Mouse (Mus musculus) kidney, adult 9 months (tissue): Measurements from ENCODE around the gene Hoxa11.

Experiments
- DNase-seq: peaks from one replicate; pipeline ENCODE4 v3.0.0; 2022

Gene Hoxa11

DNA sequence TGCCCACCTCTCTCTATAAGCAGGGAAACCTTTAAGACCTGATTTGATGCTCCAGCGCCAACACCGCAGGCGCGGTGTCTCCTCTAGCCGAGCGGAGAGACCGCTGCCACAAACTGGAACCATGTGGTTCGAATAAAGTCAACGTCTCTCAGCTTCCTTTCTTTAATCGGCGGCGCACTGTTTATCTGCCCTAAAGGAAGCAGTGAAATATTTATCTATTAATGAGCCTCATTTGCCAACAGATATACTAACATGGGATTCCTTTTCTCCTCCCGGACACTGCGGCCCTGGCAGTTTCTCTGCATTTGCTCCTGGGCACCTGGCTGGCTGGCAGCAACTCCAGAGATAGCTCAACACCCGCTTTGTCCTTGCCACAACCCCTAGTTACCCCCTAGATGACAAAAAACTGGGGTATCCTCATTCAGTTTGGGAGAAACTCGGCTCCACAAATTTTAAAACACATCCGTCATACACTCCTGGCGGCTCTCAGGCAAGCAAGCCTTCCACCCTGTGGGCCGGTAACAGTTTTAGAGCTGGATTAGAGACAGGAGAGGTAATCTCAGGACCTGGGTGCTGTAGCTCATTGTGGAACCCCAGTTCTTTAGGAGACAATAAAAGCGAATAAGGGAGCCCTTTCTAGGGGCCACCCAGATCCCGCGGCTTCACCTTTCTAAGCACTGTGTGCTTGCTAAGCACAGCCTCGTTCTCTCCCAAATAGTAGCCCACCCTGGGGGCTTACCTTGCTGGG, 27.5 kb downstream of the Hoxa11 start:
- peak; percentile 52 for DNase-seq

DNA sequence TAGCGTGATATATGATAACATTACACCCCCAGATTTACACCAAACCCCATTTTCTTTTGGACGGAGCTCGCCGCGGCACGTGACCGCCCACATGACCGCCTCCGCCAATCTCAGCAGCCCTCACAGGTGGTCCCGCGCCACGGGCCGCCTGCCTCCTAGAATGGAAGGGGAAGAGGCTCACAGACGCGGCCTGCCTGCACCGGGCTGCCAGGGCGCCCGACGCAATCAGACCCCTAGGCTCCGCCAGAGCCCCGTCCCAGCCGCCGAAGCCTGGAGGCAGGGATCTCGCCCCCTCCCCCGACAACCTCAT, 28.2 kb downstream of the Hoxa11 start:
- DNase-seq: peak; percentile 96

DNA sequence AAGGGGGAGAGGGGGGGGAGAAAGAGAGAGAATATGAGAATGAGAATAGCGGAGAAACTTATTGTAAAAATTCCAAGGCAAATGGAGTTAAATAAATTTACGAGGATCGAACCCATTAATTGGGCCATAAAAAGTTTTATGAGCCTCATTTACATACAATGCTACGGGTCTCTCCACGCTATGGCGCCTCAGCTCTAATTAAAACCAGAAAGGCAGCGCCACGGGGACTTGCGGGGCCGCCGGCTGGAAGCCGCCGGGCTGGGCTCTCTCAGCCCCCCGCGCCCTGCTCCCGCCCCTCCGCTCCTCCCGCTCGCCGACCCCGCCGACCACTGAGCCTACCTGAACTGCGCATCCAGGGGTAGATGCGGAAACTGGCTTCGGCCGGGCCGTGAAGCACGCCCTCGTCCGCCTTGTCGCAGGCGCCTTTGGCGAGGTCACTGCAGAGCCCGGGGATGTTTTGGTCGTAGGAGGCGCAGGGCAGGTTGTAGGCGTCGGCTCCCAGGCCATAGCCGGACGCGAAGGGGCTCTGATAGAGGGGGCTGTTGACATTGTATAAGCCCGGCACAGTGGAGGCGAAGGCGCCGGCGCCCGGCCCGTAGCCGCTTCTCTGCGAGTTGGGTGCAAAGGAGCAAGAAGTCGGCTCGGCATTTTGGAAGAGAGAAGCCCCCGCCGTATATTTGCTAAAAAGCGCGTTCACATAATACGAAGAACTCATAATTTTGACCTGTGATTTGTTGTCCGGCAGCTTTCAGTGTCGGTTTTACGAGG, 28.7 kb downstream of the Hoxa11 start:
- no peak for DNase-seq

DNA sequence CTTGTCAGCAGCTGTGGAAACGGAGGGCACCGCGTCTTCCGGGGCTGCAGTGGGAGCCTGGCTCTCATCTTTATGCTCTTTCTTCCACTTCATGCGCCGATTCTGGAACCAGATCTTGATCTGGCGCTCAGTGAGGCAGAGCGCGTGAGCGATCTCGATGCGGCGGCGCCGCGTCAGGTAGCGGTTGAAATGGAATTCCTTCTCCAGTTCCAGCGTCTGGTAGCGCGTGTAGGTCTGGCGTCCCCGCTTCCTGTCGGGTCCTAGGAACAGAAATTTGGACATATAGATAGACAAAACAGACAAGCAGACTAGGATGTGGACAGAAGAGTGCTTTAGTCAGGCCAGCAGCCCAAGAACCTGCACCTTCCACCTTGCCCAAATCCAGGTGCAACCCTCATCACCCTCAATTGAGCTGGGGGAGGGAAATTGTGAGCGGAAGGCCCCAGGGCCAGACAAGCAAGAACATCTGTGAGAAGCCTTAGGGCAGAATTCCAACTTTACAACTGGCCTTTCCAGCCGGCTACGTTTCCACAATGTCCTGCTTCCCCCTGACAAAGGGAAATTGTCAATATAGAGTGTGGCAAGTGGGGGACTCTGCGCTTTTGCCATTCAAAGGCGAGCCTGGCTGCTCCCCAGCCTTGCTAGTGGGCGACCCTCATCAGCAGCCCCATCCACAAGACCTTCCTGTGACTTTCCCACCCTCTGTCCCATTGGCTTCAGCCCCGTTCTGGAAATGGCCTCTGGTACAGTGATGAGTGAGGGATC, 29.7 kb downstream of the Hoxa11 start:
- peak; percentile 52 for DNase-seq

DNA sequence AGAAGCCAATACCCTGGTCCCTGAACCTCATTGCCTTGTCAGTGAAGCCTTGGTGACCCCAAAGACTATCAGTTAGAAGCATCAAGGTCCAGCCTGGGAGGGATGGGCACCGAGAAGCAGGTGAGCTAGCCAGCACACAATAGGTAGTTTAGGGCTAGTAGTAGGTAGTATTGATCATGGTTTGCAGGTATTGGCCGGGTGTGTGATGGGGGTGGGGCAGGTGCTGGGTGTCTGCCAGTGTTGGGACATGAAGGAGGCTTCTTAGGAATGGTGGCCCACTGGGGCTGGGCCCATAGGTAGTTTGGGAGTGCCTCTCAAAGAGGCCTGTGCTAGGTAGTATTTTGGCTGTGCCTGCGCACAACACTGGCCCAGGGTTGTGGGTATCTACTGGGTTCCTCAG, 30.5 kb downstream of the Hoxa11 start:
- DNase-seq: peak; percentile 31

DNA sequence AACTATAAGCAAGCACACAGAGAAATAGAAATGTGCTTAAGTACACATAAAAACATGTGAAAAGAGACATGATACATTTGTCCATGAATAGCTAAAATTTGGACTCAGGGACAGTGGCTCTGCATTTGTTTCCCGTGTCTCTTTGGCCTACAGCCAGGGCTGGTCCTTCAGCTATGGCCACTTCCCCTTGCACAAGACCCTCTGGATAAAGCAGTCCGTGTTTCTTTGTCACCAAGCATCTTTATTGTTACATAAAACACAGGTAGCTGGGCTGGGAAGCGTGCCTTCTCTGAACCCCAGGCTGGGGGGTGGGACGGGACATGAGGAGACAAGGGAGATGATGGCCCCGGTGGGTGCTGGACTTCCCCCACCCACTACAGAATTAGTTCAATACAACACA, 31.3 kb downstream of the Hoxa11 start:
- peak; percentile 36 for DNase-seq

DNA sequence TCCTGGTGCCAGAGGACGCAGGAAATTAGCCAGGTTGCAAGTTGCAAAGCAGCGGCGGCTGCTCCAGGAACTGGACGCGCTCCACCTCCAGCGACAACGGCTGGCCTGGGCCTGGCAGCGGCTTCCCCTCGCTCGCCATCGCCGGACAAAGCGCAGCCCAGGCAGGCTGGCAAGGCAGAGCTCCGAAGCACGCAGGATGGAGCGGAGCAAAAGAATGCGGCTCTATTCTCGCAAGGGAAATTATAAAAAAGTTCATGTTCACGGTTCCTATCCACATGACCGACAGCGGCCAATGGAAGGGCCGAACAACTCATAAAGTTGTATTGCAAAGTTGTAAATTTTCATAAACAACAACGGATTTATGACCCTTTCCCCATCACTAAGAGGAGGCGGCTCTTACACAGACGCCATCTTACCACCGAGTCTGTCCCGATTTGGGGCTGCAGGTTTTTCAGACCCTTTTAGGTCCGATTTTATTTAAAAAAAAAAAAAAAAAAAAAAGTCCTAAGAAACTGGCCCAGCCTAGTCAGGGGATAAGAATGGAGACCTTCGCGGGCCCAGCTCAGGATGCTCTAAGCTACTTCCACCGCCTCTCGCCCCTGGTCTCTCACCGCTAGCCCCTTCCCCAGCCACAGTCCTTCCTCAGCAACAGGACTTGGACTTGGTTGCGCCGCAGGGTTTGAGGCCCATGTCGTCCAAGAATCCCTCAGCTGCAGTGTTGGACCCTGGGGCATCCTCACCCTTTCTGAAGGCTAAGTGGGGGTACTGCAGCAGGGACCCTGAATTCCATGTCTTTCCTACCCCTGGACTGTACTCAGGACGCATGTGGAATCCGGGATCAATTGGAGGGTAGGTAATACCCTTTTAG, 32.3 kb downstream of the Hoxa11 start, which contains the start of the genes Hoxa3 and Gm28308:
Gene Hoxa3 (minus strand): TSS at position 218 of the 868 bp plus-strand sequence.
Gene Gm28308 (minus strand): TSS at position 221 of the 868 bp plus-strand sequence.
- peak; percentile 92 for DNase-seq

DNA sequence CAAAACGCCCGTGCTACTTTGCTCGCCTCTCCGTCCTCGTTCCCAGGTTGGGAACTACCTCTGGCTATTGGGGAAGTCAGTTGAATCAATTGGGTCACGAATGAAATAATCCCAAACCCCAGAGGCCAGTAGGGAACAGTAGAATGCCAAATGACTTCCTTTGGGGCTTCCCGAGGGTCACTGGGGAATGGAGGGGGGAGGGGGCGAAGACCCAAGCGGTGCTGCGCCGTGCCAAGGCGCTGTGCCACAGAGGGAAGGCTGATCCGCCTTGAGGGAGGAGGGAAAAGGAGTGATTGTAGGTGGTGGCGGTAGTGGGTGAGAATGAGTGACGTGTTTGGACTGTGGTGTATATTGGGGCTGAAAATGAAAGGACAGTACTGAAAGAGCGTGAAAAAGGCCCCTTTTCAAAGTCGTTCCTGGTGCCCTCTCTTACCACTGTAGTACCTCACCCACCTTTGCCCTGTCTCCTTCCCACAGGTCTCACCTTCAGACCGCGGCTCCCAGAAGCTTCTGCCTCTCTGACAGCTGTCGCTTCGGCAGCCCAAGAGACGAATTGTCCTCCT, 33.0 kb downstream of the Hoxa11 start:
- peak; percentile 86 for DNase-seq

DNA sequence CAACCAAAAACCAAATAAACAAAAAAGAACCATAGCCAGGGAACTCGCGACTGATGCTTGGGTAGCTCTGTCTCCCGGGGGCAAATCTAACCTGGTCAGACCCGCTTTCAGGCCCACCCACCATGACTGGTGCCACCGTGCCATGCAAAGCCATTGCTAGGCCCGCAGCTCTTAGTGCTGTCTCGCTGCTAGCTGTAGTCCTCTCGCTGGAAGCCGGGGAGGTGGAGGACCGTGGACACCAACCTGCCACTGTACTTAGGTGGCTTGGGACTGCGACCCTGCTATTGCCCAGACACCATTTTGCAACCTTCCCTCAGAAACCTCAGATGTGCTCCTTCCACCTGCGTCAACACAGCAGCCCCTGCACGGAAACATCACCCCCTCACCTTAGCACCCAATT, 33.6 kb downstream of the Hoxa11 start:
- DNase-seq: no peak

DNA sequence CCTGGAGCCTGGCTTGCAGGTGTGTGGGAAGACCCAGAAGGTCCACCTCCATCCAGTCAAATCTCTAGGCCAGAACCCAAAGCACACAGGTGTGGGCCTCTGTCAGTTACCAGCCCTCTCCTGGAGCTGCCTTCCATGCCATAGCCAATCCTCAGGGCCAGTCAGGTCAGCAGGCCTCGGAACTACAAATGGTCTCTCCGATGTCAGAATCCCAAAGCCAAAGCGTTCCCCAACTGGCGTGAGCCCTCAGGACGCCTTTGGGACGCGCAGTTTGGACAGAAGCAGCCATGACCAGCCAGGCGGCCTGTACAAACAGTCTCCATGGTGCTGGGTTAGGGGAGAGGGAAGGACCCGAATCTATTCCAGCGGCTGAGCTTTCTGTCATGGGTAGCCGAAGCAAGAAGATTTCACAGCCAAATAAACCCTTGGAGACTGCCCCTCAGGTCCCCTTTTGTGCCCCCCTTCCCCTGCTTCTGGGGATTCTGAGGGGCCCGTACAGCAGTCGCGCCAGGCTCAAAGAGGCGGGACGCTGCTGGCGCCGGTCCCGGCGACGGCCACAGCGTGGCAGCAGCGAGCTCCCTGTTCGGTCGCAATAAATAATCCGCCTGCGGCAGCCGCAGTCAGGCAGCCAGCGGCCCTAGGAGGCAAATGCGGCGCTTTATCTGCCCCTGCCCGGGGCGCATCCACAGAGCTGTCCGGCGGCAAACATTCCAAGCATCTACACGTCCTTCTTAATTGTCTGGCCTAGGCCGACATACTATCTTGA, 34.3 kb downstream of the Hoxa11 start:
- DNase-seq: peak; percentile 89

DNA sequence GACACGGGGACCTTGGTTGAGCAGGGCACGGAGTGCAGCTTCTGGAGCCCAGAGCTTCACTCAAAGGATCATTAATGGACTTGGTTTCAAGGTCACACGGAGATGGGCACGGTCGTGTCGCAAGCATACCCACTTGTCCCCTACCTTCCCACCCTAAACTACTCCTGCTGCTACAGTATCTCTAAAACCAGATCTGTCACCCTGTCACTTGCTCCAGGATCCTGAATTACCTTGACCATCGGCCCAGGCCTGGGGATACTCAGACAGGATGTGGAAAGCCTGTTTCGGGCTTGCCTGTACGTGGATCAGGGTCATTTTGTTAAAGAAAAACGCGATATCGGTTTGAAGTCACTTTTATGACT, 35.9 kb downstream of the Hoxa11 start:
- peak; percentile 37 for DNase-seq

DNA sequence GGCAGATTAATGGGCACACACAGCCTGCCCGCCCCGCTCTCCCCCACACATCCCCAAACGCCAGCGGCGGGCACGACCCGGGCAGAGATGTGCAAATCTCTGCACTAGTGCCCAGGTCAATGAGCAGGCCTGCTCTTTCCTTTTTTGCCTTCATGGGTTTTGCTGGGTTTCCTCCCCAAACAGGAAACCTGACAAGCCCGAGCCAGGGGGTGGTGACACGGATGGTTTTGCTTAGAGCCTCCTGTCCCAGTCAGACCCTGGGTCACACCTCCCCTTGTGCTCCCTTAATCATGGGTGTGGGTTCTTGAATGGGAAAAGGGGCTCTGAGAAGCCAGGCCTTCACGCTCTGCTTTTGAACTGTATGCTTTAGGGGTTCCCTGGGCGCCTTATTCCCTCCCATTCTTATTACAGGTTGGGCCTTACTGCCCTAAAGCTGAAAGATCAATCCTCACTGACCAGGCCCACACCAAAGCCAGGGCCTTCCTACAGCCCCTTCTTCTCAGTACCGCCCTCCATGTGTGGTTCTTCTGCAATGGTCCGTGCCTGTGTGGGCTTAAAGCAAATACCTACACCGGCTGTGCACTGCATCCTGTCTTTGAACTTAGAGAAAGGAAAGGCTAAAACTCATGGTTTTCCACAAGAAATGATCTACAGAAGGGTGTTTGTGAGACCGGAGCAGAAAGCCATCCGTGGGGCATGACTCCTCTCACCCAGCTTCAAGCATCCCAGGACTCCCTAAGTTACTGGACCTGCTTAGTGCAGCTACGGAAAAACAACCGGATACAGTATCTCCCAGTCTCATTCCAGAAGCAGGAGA, 36.5 kb downstream of the Hoxa11 start:
- DNase-seq: no peak

DNA sequence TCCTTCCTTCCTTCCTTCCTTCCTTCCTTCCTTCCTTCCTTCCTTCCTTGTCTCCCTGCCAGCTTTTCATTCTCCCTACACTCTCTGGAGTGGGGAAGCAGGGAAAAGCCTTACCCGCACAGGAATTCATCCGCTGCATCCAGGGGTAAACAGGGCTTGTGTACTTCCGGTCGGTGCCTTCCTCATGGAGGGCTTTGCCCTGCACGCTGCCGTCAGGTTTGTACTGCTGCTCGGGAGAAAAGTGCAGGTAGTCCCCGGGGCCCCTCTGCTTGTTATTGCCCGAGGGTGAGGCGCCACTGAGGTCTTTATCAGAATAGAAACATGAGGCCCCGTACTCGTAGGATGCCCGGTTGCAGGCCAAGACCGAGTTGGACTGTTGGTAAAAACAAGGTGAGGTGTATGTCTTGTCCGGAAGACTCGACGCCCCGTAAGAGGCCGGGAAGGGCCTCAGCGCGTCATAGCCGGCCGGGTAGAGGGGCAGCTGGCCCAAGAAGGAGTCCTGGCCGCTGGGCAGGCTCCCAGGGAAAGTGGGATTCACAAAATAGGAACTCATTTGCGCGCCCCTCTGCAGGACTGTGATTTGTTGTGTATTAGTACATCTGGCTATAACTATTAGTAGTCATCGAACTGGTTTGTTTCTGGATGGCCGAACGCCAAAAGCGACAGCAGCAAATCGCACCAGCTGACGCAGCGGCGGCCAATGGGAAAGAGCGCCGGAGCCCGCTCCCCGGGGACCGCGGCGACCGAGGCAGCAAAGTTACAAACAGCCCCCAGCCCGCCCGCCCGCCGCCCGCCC, 37.3 kb downstream of the Hoxa11 start, which contains the start of gene Hoxa6:
Gene Hoxa6 (minus strand): TSS at position 651 of the 796 bp plus-strand sequence.
- peak; percentile 72 for DNase-seq

DNA sequence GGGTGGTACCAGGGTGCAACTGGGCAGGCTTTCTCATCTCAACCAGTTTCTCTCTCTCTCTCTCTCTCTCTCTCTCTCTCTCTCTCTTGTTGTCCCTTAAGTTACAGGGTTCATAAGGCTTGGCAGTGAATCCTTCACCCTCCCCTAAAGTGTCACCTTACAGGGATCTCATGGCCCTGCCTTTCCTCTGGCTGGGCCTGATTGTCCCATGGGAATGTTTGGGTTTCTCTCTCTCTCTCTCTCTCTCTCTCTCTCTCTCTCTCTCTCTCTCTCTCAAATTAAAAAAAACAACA, 38.0 kb downstream of the Hoxa11 start:
- DNase-seq: no peak

DNA sequence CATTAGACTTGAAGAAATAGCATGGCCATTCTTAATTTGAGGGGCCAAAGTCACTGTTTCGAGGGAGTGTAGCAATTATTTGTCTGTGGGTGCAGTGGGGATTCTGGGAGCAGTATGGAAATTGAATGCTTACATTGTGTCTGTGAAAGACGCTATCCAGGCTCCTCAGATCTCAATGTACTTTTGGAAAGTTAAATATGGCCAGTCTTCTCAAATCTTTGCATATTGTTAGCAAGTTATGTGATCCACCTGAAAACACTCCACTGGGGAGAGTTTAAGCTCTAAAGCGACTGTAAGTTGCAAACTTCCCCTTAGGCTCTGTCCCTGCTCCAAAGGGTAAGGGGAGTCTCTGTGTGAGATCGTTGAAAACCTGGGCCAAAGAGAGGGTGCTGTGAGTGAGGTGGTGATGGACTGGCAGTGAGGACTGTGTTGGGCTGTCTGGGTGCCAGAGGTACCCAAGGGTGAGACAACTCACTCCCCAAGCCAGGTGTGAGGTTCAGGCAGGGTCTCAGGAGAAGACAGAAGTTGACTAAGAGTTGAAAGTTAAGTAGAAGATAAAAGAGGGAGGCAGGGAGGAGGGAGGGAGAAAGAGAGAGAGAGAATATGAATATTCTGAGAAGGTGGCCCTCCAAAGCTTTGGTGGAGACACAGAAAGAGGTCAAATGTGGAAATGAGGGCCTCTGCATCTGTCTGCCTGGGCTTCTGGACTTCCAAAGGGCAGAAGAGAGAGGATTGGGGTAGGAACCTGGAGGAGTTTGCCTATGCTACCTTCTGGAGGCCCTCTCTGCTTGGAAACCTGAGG, 38.5 kb downstream of the Hoxa11 start:
- no peak for DNase-seq

DNA sequence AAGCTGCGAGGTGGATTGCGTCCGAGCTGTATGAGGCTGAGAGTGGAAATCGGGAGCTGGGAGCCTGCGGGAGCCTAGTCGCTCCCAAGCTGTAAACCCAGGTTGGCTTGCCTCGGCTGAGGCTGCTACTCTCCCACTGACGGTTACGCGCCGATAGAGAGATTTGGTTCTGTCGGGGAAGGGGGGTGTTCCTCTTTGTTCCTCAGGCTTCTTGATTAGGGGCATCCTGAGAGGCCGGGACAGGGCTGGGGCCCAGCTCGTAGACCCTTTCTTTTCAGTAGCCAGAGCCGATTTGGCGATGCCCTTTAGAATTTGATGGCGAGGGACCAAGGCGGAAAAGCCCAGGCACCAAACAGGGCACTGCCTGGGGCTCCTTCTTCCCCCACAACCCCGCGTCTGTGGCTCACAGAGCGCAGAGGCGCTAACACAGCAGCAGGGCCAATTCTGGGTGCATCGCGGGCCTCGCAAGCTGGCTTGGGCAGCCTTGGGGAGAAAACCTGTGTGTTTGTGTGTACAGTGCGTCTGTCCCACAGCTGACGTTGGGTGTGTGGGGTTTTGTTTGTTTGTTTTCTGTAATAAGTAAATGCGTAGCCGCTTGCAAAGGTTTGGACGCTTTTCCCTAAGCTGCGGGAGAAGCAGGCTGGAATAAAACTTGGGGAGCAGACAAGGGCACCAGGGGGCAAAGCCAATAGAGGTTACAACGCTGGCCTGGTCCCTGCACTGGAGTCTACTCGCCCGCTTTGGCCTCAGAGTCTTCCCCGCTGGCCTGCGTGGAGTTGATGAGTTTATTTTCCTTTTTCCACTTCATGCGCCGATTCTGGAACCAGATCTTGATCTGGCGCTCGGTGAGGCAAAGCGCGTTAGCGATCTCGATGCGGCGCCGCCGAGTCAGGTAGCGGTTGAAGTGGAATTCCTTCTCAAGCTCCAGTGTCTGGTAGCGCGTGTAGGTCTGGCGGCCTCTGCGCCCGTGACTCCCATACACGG, 39.7 kb downstream of the Hoxa11 start:
- DNase-seq: peak; percentile 22

DNA sequence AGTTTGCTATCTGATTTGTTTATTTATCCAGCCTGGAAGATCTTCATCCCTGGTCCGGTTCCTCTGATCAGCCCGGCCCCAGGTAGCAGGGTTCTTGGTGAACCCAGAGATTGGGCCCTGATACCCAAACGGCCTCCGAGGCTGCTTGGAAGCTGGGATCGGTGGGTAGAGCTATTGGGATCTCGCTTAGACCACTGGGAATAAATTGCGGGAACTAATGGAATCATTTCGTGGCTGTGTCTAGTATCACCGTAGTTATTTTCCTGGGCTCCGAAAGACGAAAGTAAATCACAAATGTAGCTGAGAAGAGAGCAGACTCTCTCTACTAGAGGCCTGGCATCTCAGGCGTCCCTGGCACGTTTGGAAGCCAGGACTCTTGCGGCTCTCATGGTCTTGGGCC, 40.4 kb downstream of the Hoxa11 start:
- DNase-seq: no peak
